Mouse (Mus musculus): ENCODE data around the gene Nploc4.

Gene Nploc4

DNA sequence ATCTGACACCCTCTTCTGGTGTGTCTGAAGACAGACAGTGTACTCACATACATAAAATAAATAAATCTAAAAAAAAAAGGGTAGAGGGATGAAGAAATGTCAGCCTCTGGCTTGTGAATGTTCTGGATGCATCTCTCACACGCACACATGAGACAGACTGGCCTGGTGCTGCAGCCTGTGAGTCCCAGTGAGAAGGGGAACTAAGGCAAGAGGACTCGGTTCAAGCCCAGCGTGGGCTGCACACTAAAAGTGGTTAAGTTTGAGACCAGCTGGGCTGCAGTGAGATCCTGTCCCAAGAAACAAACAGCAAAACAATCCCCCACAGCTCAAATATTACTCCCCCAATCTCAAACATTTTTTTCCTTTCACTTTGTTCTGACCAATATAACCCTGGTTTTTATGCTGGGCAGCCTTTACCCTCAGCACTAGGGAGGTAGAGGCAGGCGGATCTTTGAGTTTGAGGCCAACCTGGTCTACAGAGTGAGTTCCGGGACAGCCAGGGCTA lies 94.8 kb downstream of the Nploc4 start:
- DNase-seq (ENCODE audit: extremely low spot score, low read depth, low spot score) = no peak

DNA sequence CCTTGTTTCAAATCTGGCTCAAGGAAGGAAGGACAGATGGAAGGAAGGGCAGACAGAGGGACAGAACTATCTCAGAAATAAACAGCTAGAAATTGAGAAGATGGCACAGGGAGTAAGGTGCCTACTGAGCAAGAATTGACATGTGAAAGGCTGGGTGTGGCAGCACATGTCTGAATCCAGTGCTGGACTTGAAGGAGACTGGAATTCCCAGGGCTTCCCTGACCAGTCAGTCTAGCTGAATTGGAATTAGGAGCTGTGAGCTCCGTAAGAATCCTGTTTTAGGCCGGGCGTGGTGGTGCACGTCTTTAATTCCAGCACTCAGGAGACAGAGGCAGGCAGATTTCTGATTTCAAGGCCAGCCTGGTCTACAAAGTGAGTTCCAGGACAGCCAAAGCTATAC lies 95.8 kb downstream of the Nploc4 start:
- DNase-seq (ENCODE audit: extremely low spot score, low read depth, low spot score) = no peak

DNA sequence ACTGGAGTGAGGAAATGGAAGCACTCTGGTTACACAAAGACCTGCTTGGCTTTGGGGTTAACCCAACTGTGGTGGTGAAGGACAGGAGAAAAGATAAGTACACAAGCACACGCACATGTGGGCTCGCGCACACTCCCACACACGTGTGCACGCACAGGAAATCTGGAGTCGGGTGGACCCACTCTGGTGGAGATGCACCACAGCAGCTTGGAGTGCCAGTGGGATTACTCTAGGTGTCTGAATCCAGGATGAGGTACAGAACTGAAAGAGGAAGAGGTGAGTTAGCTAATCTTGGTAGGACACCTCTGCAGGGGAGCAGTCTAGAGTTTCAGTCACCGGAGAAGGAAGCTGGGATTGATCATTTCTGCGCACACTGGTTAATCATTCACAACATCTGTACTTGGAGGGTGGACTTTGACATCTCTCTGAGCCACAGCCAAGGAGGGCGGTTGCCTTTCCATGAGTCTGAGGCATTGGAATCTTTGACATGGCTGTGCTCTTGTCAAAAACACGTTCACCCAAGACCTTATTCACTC lies 97.5 kb downstream of the Nploc4 start:
- DNase-seq (ENCODE audit: extremely low spot score, low read depth, low spot score) = no peak

GRCm38 (mm10) chr11:120338786-120339185 lies 98.7 kb downstream of the Nploc4 start:
- no peak for DNase-seq (ENCODE audit: extremely low spot score, low read depth, low spot score)

- no peak for DNase-seq (ENCODE audit: extremely low spot score, low read depth, low spot score)
Measured at GRCm38 (mm10) chr11:120337447-120337846, 100.1 kb downstream of the Nploc4 start.

DNA sequence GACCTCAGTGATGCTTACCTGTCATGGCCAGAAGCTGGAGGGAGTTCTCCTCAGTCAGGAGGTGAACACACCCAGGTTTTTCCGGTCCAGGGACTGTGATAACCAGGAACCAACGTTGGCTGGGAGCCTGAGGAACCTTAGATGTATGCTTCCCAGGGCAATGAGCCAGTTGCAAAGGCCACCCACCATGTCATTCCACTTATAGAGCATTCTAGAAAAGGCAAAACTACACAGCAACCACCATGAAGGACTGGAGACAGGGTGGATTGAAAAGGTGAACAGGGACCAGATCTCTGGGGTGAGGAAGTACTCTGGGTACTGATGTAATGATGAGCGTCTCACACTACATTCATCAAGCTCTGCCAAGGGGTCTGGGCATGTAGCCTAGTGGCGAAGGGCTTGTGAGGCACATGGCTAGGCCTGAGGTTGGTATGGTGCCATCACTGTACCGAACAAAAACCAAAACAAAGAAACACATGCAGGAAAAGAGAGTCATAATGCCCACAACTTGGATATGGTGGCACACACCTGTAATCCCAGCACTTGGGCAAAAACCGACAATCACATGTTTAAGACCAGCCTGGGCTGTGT lies 102.0 kb downstream of the Nploc4 start:
- no peak for DNase-seq (ENCODE audit: extremely low spot score, low read depth, low spot score)

Measured in hindlimb bud, embryonic 11.5 days (tissue).